Mouse (Mus musculus) mammary gland, adult 2 months (tissue): Measurements from ENCODE around the gene Ppp1r26. TPM values are rescaled to one million over a fixed set of nuclear protein-coding genes. Genes with fewer than 3 reads are reported as not detected.

Source experiments
- polyA plus RNA-seq: library from polyadenylated mRNA; depleted of rRNA; stranded (reverse); fragments of >200 nt; gene quantifications from 2 replicates; pipeline ENCODE4 v1.2.3, GENCODE M21; 2012; ENCODE audit warnings: low replicate concordance; rRNA removed

Ppp1r26 gene
- polyA plus RNA-seq: 2.0 and 2.5 TPM in 2 replicates

GRCm38 (mm10) chr2:28446515-28447314 lies at the start of gene Ppp1r26:
Ppp1r26 (plus strand) TSS chr2:28446800.

GRCm38 (mm10) chr2:28465836-28466518 lies 19.4 kb downstream of the Ppp1r26 start, which contains the start of gene 1700007K13Rik:
1700007K13Rik (minus strand) TSS chr2:28466332.

GRCm38 (mm10) chr2:28467860-28468485 lies 21.4 kb downstream of the Ppp1r26 start, which contains the start of gene Mrps2:
Mrps2 (plus strand) TSS chr2:28468066.

DNA sequence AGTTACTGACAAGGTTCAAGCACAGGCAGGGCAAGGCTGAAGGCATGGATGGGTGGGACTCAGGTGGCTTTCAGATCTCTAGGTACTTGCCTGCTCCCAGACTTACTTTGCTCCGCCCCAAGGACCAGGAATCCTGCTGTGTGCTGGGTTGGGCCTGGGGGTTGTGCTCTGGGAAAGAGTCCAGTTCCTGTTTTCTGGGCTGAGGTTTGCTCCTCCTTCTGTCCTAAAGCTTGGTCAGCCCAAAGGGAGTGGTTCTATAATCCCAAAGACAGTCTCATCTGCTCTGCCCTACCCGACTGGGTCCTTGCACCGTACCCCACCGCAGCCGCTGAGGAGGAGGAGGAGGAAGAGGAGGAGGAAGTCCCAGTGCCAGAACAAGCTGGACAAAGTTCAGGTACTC lies 50.1 kb downstream of the Ppp1r26 start, which contains the start of gene Gbgt1:
Gene Gbgt1, plus strand, starts transcription at position 221 of the 400 bp plus-strand sequence.

Other genes starting within 250 kb of the Ppp1r26 start
- not detected in 2 replicates for gene 1700007K13Rik, start 19.5 kb downstream of the Ppp1r26 start, polyA plus RNA-seq
- 38.9 and 62.1 TPM in 2 replicates for gene Mrps2, start 21.3 kb downstream of the Ppp1r26 start, polyA plus RNA-seq
- gene Gbgt1, start 50.1 kb downstream of the Ppp1r26 start, polyA plus RNA-seq: 5.1 and 7.1 TPM in 2 replicates
- gene Gm10134, start 59.3 kb downstream of the Ppp1r26 start, polyA plus RNA-seq: 0.91 and 1.1 TPM in 2 replicates
- 98.0 and 131 TPM in 2 replicates for gene Ralgds, start 66.3 kb downstream of the Ppp1r26 start, polyA plus RNA-seq
- 0.12 and 0.56 TPM in 2 replicates for gene Cel, start 116.6 kb downstream of the Ppp1r26 start, polyA plus RNA-seq
- gene Gtf3c5, start 137.0 kb downstream of the Ppp1r26 start, polyA plus RNA-seq: 16.5 and 25.6 TPM in 2 replicates
- gene Gfi1b, start 175.2 kb downstream of the Ppp1r26 start, polyA plus RNA-seq: 1.9 and 2.4 TPM in 2 replicates
- 12.6 and 27.1 TPM in 2 replicates for gene Tsc1, start 194.4 kb downstream of the Ppp1r26 start, polyA plus RNA-seq